Mouse (Mus musculus) liver, adult 2 months (tissue): Measurements from ENCODE around the gene P2rx3.

Experiments
- CTCF ChIP-seq: fragments of 200-500 bp; IDR thresholded peaks from 2 replicates; pipeline ENCODE4 v1.5.1; 2011; ENCODE audit warnings: low read depth, low read length, control low read depth
- POLR2A ChIP-seq: fragments of 200-500 bp; IDR thresholded peaks from 2 replicates; pipeline ENCODE4 v1.6.1; 2011; ENCODE audit warnings: low read length, control low read depth; ENCODE audit not compliant: insufficient read depth; ENCODE audit errors: extremely low read depth

DNA sequence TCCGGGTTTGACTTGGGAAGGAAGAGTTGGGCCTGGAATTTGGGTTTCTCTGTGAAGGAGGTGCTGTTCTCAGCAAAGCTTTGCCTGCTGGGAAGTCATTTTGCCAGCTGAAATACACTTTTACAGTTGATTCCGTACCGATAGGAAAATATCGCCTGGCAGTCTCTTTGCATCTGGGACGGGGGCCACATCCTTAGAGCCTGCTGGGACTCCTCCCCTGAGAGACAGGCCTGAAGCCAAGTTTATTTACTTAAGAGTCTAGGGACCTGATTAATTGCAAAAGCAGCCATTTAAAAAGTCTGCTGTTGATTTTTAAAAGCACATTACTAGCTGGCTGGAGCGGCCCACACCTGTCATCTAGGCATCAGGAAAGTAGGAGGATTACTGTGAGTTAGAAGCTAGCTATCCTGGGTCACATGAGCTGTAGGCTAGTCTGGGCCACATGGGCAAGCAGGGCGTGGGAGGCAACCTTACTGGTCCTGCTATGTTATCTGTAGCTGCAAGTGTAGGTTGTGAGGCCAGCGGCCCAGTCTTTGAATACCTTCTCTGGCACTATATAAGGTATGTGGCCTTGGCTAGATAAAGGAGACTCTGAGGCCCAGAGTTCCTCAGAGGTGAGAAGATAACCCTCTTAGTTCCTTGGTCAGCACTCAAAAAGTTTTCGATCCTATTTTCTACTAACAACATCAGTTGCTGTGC, 25.2 kb downstream of the P2rx3 start:
- TF ChIP-seq POLR2A (no peak), CTCF (no peak)
